ENCODE assay signal across 8 mouse cellular contexts in the genomic region with DNA sequence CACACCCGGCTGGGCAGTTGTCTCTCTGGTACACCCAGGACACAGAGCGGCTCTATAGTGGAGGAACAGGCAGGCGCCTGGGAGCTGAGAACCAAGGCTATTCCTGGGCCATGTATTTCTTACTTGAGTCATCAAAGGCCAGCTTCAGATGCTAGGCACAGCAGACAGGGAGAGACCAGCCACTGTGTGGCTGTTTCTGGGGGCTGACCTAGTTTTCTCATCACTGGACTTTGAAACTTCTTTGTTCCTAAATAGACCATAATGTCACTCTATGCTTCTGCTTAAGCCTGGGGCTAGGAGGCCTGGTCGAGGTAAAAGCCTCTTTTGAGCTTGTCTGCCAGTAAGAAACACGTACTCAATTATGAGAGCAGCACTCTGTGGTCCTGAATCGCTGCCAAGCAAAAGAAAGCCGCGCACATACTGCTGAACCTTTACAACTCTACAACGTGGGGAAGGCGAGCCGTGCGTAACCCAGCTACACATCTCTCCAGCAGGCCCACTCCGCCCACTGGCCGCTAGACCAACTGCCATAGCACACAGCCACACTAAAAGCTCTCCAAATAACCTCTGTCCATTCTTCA.
DNase-seq lines count a peak whose midpoint lies in the region; ATAC-seq and TF ChIP-seq lines count a peak whose summit lies in the region.

No protein-coding gene starts in this region.

- no peak overlapping the region for H3K9ac ChIP-seq in forebrain, postnatal 0 days

- peaks cover 19% of the 10 kb centered on the region; the same call in 1 of the 2 replicates for H3K4me1 ChIP-seq in forebrain, postnatal 0 days (ENCODE audit: insufficient read depth)
- no peaks in the 10 kb centered on the region; the same call in none of the 2 replicates for H3K4me1 ChIP-seq in lung, adult 2 months (ENCODE audit: control insufficient read depth, insufficient read depth, low read length)

- DNase-seq in Patski (ENCODE audit: low read depth, low spot score) = no peak
- peak; percentile 64 for DNase-seq in adrenal gland, postnatal 14 days
- DNase-seq in forebrain, postnatal 0 days = peak; percentile 62
- peak; percentile 61 for DNase-seq in kidney, postnatal 10 days
- DNase-seq in lung, adult 2 months = peak; percentile 14
- DNase-seq in right cerebral cortex, postnatal 25 days = peak; percentile 46
- DNase-seq in urinary bladder, adult 2 months (ENCODE audit: low spot score) = no peak

- ATAC-seq in Patski = peak; percentile 79
- peak; percentile 63 for ATAC-seq in forebrain, postnatal 0 days
- ATAC-seq in megakaryocyte, adult 5-6 weeks (ENCODE audit: poor library complexity, severe bottlenecking) = no peak

- H3K9me3 ChIP-seq in forebrain, postnatal 0 days (ENCODE audit: low read length) = no peaks in the 10 kb centered on the region

- no peak for TF ChIP-seq CTCF in Patski (IDR thresholded peaks at IDR 0.05)
- no peak for TF ChIP-seq CTCF in forebrain, postnatal 0 days (IDR thresholded peaks at IDR 0.05; ENCODE audit: low read depth)
- TF ChIP-seq CTCF in lung, adult 2 months (IDR thresholded peaks at IDR 0.05; ENCODE audit: insufficient read depth, low read length) = no peak

- H3K4me3 ChIP-seq in forebrain, postnatal 0 days (ENCODE audit: low read depth, low read length) = no peak overlapping the region
- H3K4me3 ChIP-seq in lung, adult 2 months (replicated peaks; ENCODE audit: extremely low read depth, low read depth, low read length) = no peak overlapping the region

- no peaks in the 10 kb centered on the region for H3K36me3 ChIP-seq in forebrain, postnatal 0 days (ENCODE audit: insufficient read depth)

- H3K27ac ChIP-seq in forebrain, postnatal 0 days (ENCODE audit: low read depth, low read length) = 0 out of 2 replicates have a peak overlapping the region, but pooled peaks have one; percentile 21

- in situ Hi-C loops in Patski (cut with MboI; ENCODE audit: low pct_unique_long_range_greater_than_20kb) = no loop called here

- 25% methylated on average over 14 of the region's 14 CpGs for WGBS in forebrain, postnatal 0 days
- 53% methylated on average over 14 of the region's 14 CpGs for WGBS in lung, adult 2 months

- CTCF ChIA-PET in Patski (lab: Charles Lee) = interaction anchor here (0.9 to 1.3 kb wide), 2 partner anchors 9 to 11 kb away, joined by 4 to 5 read pairs; no protein-coding TSS in a partner anchor

- no peak for TF ChIP-seq POLR2A in lung, adult 2 months (IDR thresholded peaks at IDR 0.05; ENCODE audit: borderline replicate concordance, extremely low read depth, low read depth, low read length)

- POLR2A ChIA-PET in Patski (lab: Charles Lee) = no interaction called here

- H3K4me2 ChIP-seq in forebrain, postnatal 0 days (ENCODE audit: low read depth) = no peak overlapping the region

- no peaks in the 10 kb centered on the region for H3K27me3 ChIP-seq in Patski
- no peaks in the 10 kb centered on the region for H3K27me3 ChIP-seq in forebrain, postnatal 0 days (ENCODE audit: insufficient read depth, low read length)

Comparison
In these comparisons a context has a peak if more than half of its experiments do, and no peak if none do; other contexts are left out.
1. DNase-seq: peak in adrenal gland, postnatal 14 days (single experiment), forebrain, postnatal 0 days (single experiment), kidney, postnatal 10 days (single experiment), lung, adult 2 months (single experiment) and right cerebral cortex, postnatal 25 days (single experiment); none in Patski (single experiment) and urinary bladder, adult 2 months (single experiment).